Mouse (Mus musculus) intestine, embryonic 14.5 days (tissue): ENCODE data around the gene Gfod1. TPM values are rescaled to one million over a fixed set of nuclear protein-coding genes. Genes with fewer than 3 reads are reported as not detected.

Experiments used
- ATAC-seq: fragments of 200-750 bp; cut with Nextera tagmentation; replicated peaks from 2 replicates; pipeline ENCODE4 v1.8.0; 2017; ENCODE audit warnings: low read depth, moderate number of reproducible peaks, moderate TSS enrichment, moderate library complexity; ENCODE audit not compliant: low FRiP score, low TSS enrichment
- DNase-seq: peaks from one replicate; pipeline ENCODE4 v3.0.0-alpha.2; 2018; ENCODE audit warnings: low spot score
- H3K27ac ChIP-seq: fragments of 300-500 bp; sonication (generic); 2 replicates; pipeline ENCODE4 v1.5.1; 2014; ENCODE audit warnings: low read depth, mild to moderate bottlenecking, control low read depth
- H3K27me3 ChIP-seq: fragments of 300-500 bp; sonication (generic); replicated peaks from 2 replicates; pipeline ENCODE4 v1.6.1; 2014; ENCODE audit warnings: low read length, control low read depth; ENCODE audit not compliant: control insufficient read depth, insufficient read depth
- H3K36me3 ChIP-seq: fragments of 300-500 bp; sonication (generic); 2 replicates; pipeline ENCODE4 v1.6.1; 2014; ENCODE audit warnings: low read length, control low read depth; ENCODE audit not compliant: control insufficient read depth, insufficient read depth
- H3K4me1 ChIP-seq: fragments of 300-500 bp; sonication (generic); replicated peaks from 2 replicates; pipeline ENCODE4 v1.6.1; 2014; ENCODE audit warnings: low read length, control low read depth, mixed read lengths; ENCODE audit not compliant: control insufficient read depth, insufficient read depth
- H3K4me2 ChIP-seq: fragments of 300-500 bp; sonication (generic); 2 replicates; pipeline ENCODE4 v1.6.1; 2014; ENCODE audit warnings: low read length
- H3K4me3 ChIP-seq: fragments of 300-500 bp; sonication (generic); 2 replicates; pipeline ENCODE4 v1.5.1; 2014; ENCODE audit warnings: low read depth, low read length, control low read depth, mixed read lengths
- H3K9ac ChIP-seq: fragments of 300-500 bp; sonication (generic); 2 replicates; pipeline ENCODE4 v1.6.1; 2014; ENCODE audit warnings: mild to moderate bottlenecking, low read length
- H3K9me3 ChIP-seq: fragments of 300-500 bp; sonication (generic); 2 replicates; pipeline ENCODE4 v1.6.1; 2016; ENCODE audit warnings: low read length, control low read depth; ENCODE audit not compliant: control insufficient read depth
- WGBS: fragments of 180-500 bp; shearing (Covaris S2); extraction: QIAGEN DNeasy Blood & Tissue Kit; methylation state at CpG from one replicate; pipeline ENCODE4 v1.1.7; 2014; 5-methylcytosine and 5-hydroxymethylcytosine counted together
- polyA plus RNA-seq: library from polyadenylated mRNA; unstranded; fragments of >200 nt; fragmentation: Nextera tagmentation; extraction: Ambion mirVana; gene quantifications from 2 replicates; pipeline ENCODE4 v1.2.1, GENCODE M21; 2014

The Gfod1 gene
- polyA plus RNA-seq, 1 experiment from 2014 or later: 0.18 TPM

DNA sequence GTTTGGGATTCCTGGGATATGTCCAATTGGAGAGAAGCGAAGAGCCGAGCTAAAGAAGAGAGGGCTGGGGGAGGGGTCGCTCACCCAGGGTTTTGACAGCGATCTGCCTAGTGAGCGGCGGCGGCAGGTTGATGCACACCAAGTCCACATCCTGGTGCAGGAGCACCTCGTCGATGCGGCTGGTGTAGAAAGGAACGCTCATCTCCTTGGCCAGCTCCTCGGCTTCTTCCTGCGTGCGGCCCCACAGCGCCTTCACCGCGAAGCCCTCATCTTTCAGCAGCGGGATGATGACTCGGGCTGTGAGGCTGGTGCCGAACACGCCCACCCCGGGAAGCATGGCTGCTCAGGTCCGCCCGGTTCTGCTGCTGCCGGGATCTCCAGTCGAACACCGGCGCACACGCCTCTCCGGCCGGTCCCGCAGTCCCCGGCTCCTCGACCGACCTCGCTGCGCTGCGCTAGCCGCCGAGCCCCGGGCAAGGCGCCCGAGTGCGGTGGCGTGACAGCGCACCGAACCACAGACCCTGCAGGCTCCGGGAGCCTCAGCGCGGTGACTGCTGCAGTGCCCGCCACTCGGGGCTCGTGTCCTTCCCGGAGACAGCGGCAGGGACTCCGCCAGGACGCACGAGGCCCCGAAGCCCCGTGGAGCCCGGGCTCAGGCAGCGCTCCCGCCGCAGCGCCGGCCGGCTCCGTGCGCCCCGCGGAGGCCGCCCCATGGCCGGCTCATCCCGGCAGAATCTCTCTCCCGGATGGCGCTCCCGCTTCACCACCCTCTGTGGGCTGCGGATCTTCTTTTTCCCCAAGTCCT, 609 bp downstream of the Gfod1 start:
- peak overlapping the region; percentile 64 for H3K27ac ChIP-seq
- H3K9me3 ChIP-seq: no peaks in the 10 kb centered on the region
- peaks cover 31% of the 10 kb centered on the region for H3K27me3 ChIP-seq
- DNase-seq: peak; percentile 73
- H3K36me3 ChIP-seq: no peaks in the 10 kb centered on the region
- H3K9ac ChIP-seq: peak overlapping the region; percentile 41
- H3K4me2 ChIP-seq: peak overlapping the region; percentile 100
- H3K4me1 ChIP-seq: peaks cover 12% of the 10 kb centered on the region
- peak overlapping the region; percentile 63 for H3K4me3 ChIP-seq
- peak; percentile 22 for ATAC-seq
- under 1% methylated on average over 78 of the region's 78 CpGs for WGBS

DNA sequence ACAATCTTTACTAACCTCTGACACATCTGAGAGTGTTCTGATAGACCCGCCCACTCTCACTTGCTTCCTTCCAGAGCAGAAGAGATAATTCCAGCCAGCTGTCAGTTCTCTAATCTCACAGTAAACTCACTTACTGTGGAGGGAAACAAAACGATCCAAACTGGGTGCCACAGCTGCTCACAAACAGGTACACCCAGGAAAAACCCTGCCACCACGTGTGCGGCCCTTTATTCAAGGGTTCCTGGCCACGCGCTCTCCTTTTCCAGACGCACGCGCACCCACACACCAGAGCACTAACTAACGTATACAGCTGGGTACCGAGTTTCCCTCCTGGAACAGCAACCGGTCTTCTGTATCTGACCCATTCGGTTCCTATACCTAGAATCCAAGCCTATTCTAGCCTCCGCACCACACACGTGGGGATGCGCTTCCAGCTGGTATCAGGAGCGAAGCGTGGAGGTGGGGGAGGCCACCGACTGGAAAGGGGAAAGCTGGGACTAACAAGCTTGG, 1.3 kb downstream of the Gfod1 start:
- DNase-seq (no peak), ATAC-seq (no peak)
- Histone ChIP-seq H3K9me3 (no peaks in the 10 kb centered on the region), H3K36me3 (no peaks in the 10 kb centered on the region), H3K27me3 (peaks cover 31% of the 10 kb centered on the region), H3K27ac (no peak overlapping the region), H3K4me1 (peaks cover 12% of the 10 kb centered on the region), H3K4me3 (peak overlapping the region; percentile 63), H3K9ac (peak overlapping the region; percentile 41; the same call in 1 of the 2 replicates), H3K4me2 (peak overlapping the region; percentile 100)
- WGBS: 1% methylated on average over 19 of the region's 19 CpGs

GRCm38 (mm10) chr13:43302239-43302638, 1.7 kb downstream of the Gfod1 start:
- ATAC-seq (no peak), DNase-seq (no peak)
- H3K4me2 ChIP-seq: peak overlapping the region; percentile 100
- H3K4me1 ChIP-seq: peaks cover 12% of the 10 kb centered on the region
- H3K27me3 ChIP-seq: peaks cover 31% of the 10 kb centered on the region
- H3K9ac ChIP-seq: no peak overlapping the region
- 10% methylated on average over 11 of the region's 11 CpGs for WGBS
- H3K36me3 ChIP-seq: no peaks in the 10 kb centered on the region
- no peak overlapping the region for H3K27ac ChIP-seq
- no peaks in the 10 kb centered on the region for H3K9me3 ChIP-seq
- peak overlapping the region; percentile 63 for H3K4me3 ChIP-seq

DNA sequence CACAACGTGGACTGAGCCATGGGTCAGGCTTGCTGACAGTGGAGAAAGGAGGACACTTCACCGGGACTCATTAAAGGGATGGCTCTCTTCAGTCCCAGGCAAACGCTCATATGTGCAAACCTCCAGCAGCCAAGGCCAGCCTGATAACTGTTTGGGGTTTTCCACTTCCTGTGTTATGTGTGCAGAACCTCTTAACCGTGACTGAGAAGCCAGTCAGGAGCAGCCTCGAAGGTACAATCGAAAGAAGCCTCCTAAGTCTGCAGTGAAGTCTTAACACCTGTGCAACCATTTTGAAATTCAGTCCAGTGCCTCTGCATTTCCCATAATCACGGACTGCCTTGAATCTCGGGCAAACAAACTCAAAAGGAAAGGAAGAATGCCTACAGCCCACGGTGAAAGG, 3.1 kb downstream of the Gfod1 start:
- Histone ChIP-seq H3K4me3 (no peak overlapping the region), H3K4me2 (no peak overlapping the region), H3K4me1 (peaks cover 12% of the 10 kb centered on the region), H3K27me3 (peaks cover 31% of the 10 kb centered on the region), H3K36me3 (no peaks in the 10 kb centered on the region), H3K27ac (no peak overlapping the region), H3K9ac (no peak overlapping the region), H3K9me3 (no peaks in the 10 kb centered on the region)
- 34% methylated on average over 9 of the region's 9 CpGs for WGBS
- no peak for ATAC-seq
- no peak for DNase-seq

GRCm38 (mm10) chr13:43300366-43300765, 3.6 kb downstream of the Gfod1 start:
- H3K4me1 ChIP-seq: peaks cover 12% of the 10 kb centered on the region
- no peaks in the 10 kb centered on the region for H3K9me3 ChIP-seq
- DNase-seq (no peak), ATAC-seq (no peak)
- no peak overlapping the region for H3K27ac ChIP-seq
- 21% methylated on average over 5 of the region's 5 CpGs for WGBS
- H3K4me2 ChIP-seq: no peak overlapping the region
- peaks cover 31% of the 10 kb centered on the region for H3K27me3 ChIP-seq
- H3K4me3 ChIP-seq: no peak overlapping the region
- H3K36me3 ChIP-seq: no peaks in the 10 kb centered on the region
- no peak overlapping the region for H3K9ac ChIP-seq

GRCm38 (mm10) chr13:43299171-43299570, 4.8 kb downstream of the Gfod1 start:
- Histone ChIP-seq H3K27ac (no peak overlapping the region), H3K4me3 (no peak overlapping the region), H3K36me3 (no peaks in the 10 kb centered on the region), H3K4me2 (no peak overlapping the region), H3K4me1 (peaks cover 8% of the 10 kb centered on the region; the same call in 1 of the 2 replicates), H3K9me3 (no peaks in the 10 kb centered on the region), H3K9ac (no peak overlapping the region), H3K27me3 (peaks cover 28% of the 10 kb centered on the region)
- no peak for ATAC-seq
- WGBS: 67% methylated on average over 5 of the region's 5 CpGs
- DNase-seq: no peak

- ATAC-seq (no peak), DNase-seq (no peak)
- 90% methylated on average over 5 of the region's 5 CpGs for WGBS
- no peak overlapping the region for H3K4me3 ChIP-seq
- no peak overlapping the region for H3K9ac ChIP-seq
- H3K4me1 ChIP-seq: peaks cover 5% of the 10 kb centered on the region; the same call in 1 of the 2 replicates
- H3K4me2 ChIP-seq: no peak overlapping the region
- no peak overlapping the region for H3K27ac ChIP-seq
- H3K36me3 ChIP-seq: no peaks in the 10 kb centered on the region
- H3K9me3 ChIP-seq: no peaks in the 10 kb centered on the region
- H3K27me3 ChIP-seq: peaks cover 27% of the 10 kb centered on the region
Measured at GRCm38 (mm10) chr13:43297526-43297925, 6.4 kb downstream of the Gfod1 start.

GRCm38 (mm10) chr13:43296140-43296805, 7.7 kb downstream of the Gfod1 start:
- H3K27ac ChIP-seq: no peak overlapping the region
- H3K4me3 ChIP-seq: no peak overlapping the region
- peaks cover 15% of the 10 kb centered on the region for H3K27me3 ChIP-seq
- 64% methylated on average over 7 of the region's 7 CpGs for WGBS
- ATAC-seq (no peak), DNase-seq (no peak)
- H3K4me1 ChIP-seq: no peaks in the 10 kb centered on the region
- H3K36me3 ChIP-seq: no peaks in the 10 kb centered on the region
- H3K9me3 ChIP-seq: no peaks in the 10 kb centered on the region
- no peak overlapping the region for H3K4me2 ChIP-seq
- H3K9ac ChIP-seq: no peak overlapping the region
